Mouse (Mus musculus) layer of hippocampus, adult 18-20 months (tissue): ENCODE measurements around the gene Cers2. TPM values are rescaled to one million over a fixed set of nuclear protein-coding genes. Genes with fewer than 3 reads are reported as not detected.
"Not testable (repeated sequence)": the region's sequence is repeated elsewhere in the genome, so short reads cannot be mapped to it uniquely, and the experiment has no call there.

ENCODE experiments used
- DNase-seq, 2 experiments: peaks; one replicate each; pipeline ENCODE4 v3.0.0; 2022; ENCODE audit warnings: low spot score in 2 of 2
- total RNA-seq, 2 experiments: library from RNA; stranded (reverse); gene quantifications; 2 replicates each; pipeline ENCODE4 v1.2.3; 2021

The Cers2 gene
- total RNA-seq, 2 experiments from 2014 or later = 54.2 to 54.5 TPM

DNA sequence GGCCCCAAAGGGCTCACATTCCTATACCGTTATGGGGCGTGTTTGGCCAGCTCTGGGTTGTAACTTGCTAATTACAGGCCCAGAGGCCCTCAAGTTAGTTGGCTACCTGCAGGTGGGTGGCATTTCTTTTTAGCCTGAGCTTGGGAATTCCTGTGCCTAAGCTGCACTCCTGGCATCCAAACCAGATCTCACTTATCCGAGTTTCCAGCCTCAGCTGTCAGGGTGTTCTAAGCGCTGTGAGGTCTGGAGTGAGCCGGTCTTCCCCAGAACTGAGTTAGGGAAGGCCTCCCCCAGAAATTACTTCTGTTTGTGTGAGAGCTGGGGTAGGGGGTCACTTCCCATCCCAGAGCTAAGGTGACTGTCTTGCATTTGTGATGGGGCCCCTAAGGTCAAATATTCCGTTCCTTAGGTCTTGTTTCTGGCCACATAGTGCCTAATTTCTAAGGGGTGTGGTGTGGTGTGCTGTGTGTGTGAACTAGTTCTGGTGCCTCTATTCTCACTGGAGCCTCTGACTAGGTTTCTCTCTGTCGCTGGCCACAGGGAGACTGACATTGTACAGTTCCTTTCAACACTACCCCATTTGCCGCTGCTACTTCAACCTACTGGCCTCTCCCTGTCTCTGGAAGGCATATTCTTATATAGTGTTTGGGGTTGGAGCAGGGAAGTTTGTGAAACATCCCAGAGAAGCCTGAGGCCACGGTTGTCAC, 1.4 kb downstream of the Cers2 start:
- DNase-seq = peak in 1 of 2 experiments; percentile 38

DNA sequence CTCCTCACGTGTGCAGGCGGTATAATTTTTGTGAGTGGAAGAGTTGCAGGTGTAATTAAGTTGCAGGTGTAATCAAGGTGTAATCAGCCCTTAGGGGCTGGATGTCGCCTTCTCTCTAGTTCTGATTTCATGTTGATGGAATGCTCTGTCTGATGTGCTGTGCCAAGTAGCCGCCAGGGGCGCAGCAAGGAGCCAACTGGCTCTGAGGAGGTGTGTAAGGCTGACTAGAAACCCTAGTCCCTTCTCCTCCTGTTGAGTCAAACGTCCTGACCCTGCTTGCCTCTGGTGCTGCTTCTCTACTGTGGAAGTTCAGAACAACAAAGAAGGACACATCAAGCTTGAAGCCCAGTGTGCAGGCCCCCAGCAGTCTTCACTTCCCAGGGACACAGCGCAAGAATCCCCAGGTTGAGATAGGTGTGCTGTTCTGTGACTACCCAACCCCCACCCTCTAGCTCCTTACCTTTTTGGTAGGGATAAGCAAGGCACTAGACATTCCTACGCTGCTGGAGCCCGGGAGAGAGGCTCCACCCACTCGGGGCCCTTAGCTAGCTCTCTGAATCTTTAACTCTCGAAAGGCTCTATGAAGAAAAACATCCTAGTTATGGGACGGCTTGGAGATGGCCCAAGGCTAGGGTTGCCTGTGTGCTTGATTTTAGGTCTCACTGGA, 3.0 kb downstream of the Cers2 start:
- peak in 1 of 2 experiments; percentile 47 for DNase-seq

DNA sequence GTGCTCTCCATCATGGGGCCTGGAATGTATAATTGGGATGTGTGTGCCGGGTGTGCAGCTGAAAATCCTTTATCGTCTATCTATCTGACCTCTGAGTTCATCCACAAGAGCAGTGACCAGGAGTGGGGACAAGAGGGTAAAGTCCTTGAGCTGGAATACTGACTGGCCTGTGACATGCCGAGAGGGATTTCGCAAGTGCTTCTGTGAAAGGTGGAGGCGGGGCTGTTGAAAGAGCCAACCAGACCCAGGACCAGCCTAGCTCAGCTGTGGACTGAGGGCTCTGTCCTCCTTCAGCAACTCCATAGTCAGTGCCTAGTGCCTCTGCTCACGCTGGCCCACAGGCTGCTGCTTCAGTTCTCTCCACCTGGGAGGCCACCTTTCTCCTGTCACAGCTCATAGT, 4.0 kb downstream of the Cers2 start:
- peak in 1 of 2 experiments; percentile 28 for DNase-seq

DNA sequence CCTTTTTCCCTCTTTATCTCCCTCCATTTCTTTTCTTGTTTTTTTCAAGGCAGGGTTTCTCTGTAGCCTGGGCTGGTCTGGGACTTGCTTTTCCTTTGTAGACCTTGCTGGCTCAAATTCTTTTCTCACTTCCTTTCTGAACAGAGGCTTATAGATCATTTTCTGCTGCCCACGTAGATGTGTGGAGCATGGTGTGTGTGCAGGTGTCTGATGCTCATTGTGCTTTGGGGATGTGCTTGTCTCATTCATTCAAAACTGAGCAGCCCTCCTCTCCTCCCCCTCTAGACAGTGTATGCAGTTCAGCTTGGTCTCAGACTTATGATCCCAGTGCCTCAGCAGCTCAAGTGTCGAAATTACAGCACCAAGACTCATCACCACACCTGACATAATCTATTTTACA, 4.5 kb downstream of the Cers2 start:
- no peak for DNase-seq

DNA sequence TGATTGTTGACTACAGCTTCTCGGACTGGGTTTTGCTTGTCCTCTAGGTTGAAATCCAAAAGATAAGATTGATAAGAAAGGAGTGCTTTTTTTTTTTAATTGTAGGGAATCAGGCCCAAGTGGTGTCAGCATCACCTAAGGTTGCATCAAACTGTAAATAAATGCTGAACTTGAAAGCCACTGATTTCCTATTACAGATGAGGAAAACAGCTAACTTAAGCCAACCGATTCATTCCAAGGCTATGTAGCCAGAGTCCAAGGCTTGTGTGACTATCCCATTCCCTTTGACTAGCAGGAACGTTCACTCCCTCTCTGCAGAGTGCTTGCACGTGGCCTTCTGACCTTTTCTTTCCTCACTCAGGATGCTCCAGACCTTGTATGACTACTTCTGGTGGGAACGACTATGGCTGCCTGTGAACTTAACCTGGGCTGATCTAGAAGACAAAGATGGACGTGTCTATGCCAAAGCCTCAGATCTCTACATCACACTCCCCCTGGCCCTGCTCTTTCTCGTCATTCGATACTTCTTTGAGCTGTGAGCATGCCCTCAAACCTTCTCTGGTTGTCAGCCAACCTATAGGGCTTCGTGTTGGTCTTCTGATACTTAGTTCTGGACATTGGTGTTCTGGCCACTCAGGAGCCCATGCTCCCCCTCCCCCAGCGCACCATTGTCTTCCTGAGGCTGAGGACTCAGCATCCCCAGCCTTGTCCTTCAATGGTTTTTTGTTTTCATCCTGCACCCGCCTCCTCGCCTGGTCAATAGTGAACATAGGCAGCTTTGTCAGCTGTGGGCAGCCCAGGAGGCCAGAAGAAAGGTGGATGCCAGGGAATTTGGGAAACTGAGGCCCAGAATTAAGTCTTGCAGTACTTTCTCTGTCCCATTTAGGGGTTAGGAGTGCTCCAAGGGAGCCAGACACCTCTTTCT, 5.4 kb downstream of the Cers2 start:
- peak in 1 of 2 experiments; percentile 67 for DNase-seq

DNA sequence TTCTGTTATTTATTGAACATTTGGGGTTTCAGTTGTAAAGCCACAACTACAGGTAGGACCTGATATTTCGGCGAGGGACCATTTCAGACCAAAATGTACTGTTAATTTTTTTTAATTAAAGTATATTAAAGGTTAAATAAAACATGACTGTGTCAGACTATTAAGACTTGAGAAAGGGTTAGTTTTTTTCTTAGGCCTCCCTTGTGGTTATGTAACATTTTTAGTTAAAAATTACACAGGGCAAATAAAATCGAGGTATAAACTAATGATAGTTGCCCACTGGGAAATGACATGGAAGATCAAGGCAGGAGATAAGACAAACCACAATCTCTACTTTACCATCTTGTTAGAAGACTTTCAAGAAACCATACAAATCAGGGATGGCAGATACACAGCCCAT, 8.8 kb downstream of the Cers2 start:
- DNase-seq = no peak

DNA sequence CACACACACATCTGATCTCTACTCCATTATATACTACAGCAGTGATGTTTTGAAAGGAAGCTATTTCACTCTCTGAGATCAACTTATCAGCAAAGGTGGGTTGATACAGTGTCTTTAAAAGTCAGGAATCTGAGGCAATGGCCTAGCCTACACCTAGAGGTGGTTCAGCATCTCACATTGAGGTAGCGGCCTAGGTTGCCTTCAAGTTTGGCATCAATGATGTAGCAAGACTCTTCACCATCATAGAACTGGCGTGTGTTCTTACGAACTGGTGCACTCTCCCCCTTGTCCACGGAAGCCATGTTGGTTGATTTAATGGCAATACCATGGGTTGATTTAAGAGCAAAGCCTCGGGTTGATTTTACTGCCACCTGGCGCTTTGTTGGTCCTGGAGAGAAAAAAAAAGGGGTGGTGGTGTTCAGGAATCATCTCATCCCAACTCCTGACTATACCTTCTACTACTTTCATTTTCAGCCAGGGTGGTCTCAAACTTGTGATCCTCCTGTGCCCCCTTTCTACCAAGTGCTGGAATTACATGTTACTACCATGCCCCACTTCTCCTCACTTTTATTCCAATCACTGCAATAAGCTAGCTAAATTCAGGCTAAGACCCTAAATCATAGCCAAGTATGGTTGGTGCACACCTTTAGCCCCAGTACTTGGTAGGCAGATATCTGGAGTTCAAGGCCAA, 10.0 kb downstream of the Cers2 start:
- no peak for DNase-seq

DNA sequence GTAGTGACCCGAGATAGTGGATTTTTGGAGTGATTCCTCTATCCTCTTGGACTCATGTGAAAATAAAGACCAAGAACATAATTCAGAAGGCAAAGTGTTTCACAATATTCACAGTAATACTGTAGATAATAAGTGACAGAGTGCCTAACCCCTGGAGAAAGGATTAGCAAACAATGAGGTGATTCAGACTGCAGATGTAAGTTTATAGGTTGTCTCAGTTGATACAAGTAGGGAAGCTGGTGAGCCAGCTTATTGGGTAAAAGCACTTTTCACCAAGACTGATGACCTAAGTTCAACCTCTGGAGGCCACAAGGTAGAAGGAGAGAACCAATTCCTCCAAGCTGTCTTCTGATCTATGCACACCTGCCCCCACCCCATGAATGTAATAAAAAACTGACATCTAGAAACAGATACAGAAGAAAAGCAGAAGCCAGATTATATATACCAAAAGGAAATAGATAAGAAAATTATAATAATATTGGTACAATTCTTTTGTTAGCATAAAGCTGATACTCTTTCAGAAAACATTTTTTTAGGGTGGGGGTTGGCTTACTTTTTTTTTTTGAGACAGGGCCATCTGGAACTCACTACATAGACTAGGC, 14.3 kb downstream of the Cers2 start:
- no peak for DNase-seq

DNA sequence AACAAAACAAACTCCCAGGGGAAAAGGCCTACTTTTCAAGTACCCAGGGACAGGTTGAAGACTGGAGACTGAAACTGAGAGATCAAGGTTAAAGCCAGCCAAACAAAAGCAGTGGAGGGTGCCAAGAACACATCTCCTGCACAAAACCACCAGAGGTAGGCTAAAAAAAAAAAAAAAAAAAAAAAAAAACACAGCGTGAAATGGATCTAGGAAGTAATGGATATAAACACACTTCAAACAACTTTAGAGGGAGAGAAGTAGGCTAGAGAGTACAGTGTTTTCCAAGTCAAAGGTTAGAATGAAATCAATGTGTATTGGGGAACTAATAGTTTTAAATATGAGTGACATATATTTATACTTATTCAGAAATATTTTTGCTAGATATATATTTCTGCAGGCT, 16.9 kb downstream of the Cers2 start:
- DNase-seq = no peak

DNA sequence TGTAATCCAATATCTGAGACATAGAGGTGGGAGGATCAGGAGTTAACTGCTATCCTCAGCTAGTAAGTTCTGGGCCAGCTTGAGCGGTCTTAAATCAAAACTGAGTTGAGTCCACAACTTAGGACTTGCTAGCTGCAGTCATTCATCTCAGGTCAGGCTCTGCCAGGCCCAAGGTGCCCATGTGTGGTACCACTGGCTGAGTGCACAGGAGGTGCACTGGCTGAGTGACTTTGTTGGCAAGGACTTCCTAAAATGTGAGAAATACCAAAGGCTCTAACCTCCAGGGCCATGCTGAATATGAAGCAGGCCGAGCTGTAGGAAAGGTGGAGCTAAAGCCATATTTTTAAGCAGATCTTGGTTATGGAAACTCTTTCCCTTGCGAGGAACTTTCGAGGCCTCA, 22.8 kb downstream of the Cers2 start:
- DNase-seq = no peak

DNA sequence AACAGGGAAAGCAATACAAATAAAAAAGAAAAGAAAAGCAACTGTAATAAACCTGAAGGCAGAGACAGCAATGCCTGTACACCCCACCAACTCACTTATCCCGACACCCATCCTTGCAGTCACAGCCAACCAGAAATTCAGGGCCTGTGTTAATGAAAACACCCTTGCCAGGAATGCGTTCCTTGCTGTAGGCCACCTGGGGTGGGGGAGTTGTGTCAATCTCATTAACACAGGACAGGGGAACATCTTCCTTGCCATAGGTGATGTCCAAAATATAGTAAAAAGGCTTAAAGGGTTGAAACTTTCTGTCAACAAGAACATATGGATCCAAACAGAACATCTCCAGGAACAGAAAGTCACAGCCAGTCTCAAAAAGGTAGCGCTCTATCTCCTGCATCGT, 23.7 kb downstream of the Cers2 start:
- DNase-seq = no peak

DNA sequence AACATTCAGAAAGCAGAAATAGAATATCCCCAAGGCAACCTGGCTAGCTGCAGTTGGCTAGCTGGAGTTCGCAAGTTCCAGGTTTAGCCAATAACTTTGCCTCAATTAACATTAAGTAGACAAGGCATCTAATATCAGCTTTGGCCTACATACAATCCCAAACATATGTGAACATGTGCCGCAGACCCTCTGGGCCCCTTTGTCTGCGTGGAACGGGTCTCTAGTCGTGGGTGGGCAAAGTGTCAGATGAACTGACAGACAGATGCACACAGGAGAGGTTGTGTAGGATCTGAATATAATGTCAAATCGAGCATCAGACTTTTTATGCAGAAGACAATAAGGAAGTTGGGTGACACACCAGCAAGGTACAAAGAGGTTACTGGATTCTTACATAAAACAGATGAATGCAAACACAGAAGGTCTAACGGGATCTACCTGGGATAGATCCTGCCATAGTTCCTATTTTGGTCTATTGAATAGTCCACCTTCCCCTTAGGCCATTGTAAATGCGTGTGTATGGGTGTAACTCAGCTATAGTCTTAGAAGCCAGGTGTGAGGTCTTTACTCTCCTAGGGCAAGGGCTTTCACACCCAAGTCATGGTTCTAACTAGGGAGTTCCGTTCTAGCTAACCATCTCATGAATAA, 28.9 kb downstream of the Cers2 start:
- DNase-seq = not testable (repeated sequence)

DNA sequence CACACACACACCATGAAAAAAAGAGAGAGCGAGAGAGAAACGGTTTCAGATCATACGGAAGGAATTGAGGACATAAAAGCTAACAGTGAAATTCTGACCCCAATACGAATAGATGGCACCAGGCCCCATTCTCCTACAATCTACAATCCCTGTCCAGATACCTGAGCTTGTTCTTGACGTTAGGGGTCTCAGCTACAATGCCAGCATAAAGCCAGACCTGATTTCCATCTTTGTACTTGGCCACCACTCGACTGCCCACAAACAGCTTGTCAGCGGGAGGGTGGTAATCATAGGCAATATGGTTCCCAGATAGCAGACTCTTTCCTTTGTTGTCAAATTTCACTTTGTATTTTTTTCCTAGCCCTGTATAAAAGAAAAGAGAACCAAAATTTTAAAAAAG, 31.9 kb downstream of the Cers2 start:
- no peak for DNase-seq

DNA sequence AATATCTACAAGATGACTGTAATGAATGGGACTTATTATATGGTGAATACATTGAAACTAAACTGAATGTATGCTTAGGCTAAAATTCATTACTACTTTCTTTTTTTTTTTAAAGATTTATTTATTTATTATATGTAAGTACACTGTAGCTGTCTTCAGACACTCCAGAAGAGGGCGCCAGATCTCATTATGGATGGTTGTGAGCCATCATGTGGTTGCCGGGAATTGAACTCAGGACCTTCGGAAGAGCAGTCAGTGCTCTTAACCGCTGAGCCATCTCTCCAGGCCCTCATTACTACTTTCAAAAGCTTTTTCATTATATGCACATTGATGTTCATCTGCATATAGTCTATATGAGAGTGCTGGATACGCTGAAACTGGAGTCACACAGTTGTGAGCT, 33.8 kb downstream of the Cers2 start:
- not testable (repeated sequence) for DNase-seq

DNA sequence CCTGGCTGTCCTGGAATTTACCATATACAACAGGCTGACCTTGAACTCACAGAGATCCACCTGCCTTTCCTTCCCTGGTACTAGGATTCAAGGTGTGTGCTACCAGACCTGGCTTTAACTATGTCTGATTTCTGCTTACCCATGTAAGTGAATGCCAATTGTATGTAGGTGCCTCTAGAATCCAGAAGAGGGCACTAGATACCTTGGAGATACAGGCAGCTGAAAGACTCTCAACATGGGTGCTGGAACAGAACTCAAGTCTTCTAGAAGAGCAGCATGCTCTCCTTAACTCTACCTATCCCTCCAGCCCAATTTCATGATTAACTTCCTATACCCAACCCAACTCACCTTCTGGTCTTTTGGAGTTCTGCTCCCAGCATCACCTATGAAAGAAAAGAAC, 34.9 kb downstream of the Cers2 start:
- peak in 1 of 2 experiments; percentile 13 for DNase-seq

DNA sequence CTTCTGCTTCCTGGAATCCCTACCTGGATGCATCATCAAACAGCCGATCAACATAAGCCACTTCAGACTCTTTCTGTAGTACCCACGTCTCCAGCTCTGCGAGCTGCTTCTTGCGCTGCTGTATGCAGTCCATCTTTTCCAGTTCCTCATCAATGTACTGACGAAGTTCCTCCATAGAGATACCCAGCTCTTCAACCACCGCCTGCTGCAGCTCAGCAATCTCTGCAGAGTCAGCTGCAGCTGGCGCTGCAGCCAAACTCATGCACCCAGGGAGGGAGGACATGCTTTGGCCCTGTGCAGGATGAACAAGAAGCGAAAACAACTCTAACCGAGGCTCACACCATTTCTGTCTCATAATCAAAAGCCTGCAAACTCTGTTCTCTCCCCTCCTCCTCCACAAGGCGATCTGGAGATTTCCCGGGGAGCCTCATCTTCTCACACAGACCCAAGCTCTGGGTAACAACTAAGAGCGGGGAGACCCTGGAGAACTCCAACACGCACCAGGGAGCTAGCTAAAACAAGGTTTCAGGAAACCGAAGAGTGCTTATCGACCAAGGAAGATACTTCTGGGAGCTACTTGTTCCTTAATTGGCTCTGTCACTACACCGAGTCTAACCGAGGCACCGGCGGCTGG, 41.4 kb downstream of the Cers2 start:
- DNase-seq = not testable (repeated sequence)

DNA sequence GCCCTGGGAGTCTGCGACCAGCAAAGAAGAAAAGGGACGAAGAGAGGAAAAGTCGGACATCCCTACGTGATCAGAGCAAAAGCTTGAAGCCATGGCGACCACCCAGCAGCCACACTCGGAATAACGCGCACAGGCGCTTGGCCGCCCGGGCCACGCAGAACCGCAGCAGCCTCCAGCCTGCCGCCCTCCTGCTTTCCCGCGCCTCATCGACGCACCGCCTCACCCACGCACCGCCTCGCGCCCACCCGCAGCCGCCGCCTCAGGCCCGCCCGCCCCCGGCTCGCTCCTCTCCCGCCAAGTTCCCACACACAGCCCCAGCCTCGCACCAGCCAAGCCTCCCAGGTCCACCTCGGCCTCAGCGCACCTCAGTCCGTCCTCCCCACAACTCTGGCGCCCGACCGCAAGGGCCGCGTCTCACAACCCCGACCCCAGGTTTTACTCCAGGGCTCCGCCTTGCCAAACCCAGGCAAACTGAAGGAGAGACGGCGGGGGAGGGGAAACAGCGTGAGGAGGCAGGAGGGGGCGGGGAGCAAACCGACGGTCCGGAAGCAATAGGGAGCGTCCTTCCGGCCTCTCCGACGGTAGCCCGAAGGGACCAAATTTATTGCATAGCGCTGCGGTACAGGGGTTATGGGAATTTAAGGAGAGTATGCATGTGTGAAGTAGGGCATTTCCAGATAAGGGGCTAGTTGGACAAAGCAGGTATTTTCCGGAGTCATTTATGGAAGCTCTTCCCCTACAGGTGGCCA, 42.3 kb downstream of the Cers2 start, which contains the start of gene Setdb1:
Gene Setdb1 (minus strand): TSS at position 502 of the 749 bp plus-strand sequence.
- peak; percentile 88 to 95 for DNase-seq

DNA sequence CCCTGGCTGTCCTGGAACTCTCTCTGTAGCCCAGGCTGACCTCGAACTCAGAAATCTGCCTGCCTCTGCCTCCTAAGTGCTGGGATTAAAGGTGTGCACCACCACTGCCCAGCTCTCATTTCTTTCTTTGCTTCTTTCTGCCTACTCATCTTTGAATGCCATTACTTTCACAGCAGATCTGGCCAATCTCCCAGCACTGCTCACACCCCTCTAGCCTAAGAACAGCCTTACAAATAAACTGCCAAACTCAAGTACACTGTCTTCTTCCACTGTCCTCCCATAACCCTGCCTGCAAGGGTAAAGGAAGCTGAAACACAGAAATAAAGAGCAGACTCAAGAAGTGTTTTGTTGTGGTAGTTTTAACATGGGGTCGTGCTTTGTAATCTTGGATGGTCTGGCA, 43.2 kb downstream of the Cers2 start:
- DNase-seq = no peak

DNA sequence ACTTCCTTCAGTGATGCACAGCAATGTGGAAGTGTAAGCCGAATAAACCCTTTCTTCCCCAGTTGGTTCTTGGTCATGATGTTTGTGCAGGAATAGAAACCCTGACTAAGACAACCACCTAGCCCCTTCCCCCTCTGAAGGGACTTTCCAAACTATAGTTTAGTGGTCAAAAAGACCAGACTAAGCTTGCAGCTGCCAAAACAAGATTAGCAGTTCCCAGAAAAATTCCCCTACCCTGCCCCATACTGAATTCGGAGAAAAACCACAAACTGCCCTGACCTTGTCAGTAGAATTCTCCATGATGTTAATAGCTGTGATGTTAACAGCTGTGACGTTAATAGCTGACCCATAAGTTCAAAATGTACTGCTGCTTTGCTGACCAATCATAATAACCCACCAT, 45.7 kb downstream of the Cers2 start:
- not testable (repeated sequence) for DNase-seq
